Mouse (Mus musculus) megakaryocyte, embryonic 14.5 days (primary cell): Measurements from ENCODE around the gene Dcun1d3. TPM values are rescaled to one million over a fixed set of nuclear protein-coding genes. Genes with fewer than 3 reads are reported as not detected.

ENCODE experiments used
- H3K27me3 ChIP-seq: replicated peaks from 2 replicates; pipeline ENCODE3; 2012; ENCODE audit warnings: inconsistent platforms
- H3K36me3 ChIP-seq: replicated peaks from 2 replicates; pipeline ENCODE3; 2012; ENCODE audit warnings: low read length, inconsistent platforms, mixed read lengths
- H3K4me1 ChIP-seq: 2 replicates; pipeline ENCODE4 v1.6.1; 2012; ENCODE audit warnings: inconsistent platforms
- H3K4me3 ChIP-seq: replicated peaks from 2 replicates; pipeline ENCODE3; 2012; ENCODE audit warnings: moderate library complexity, mild to moderate bottlenecking, inconsistent platforms
- H3K9me3 ChIP-seq: 2 replicates; pipeline ENCODE4 v1.6.1; 2012; ENCODE audit warnings: inconsistent platforms
- FLI1 ChIP-seq: IDR thresholded peaks from 2 replicates; pipeline ENCODE4 v1.6.1; 2012; ENCODE audit warnings: low read length, inconsistent platforms, mixed read lengths
- GATA1 ChIP-seq: IDR thresholded peaks from 3 replicates; pipeline ENCODE4 v1.6.1; 2012; ENCODE audit warnings: mixed read lengths, low read length, inconsistent platforms, borderline replicate concordance
- polyA plus RNA-seq: library from polyadenylated mRNA; stranded (reverse); fragments of >175 nt; gene quantifications from 2 replicates; pipeline ENCODE4 v1.2.3, GENCODE M21; 2012; ENCODE audit warnings: low replicate concordance; ENCODE audit not compliant: insufficient read depth

Gene Dcun1d3
- polyA plus RNA-seq, 1 experiment, result 3.1 TPM

- H3K4me3 ChIP-seq, result no peak overlapping the region
- no peaks in the 10 kb centered on the region for H3K9me3 ChIP-seq
- TF ChIP-seq GATA1 (no peak), FLI1 (no peak)
- peaks cover 10% of the 10 kb centered on the region for H3K36me3 ChIP-seq
- H3K4me1 ChIP-seq, result peaks cover 12% of the 10 kb centered on the region
- H3K27me3 ChIP-seq, result no peaks in the 10 kb centered on the region
These were observed 20.2 kb downstream of the Dcun1d3 start for GRCm38 (mm10) chr7:119875776-119876440.

- H3K27me3 ChIP-seq, result no peaks in the 10 kb centered on the region
- no peak overlapping the region for H3K4me3 ChIP-seq
- H3K36me3 ChIP-seq, result peaks cover 7% of the 10 kb centered on the region
- H3K9me3 ChIP-seq, result no peaks in the 10 kb centered on the region
- H3K4me1 ChIP-seq, result peaks cover 6% of the 10 kb centered on the region; the same call in 1 of the 2 replicates
- no peak for TF ChIP-seq GATA1
- TF ChIP-seq FLI1, result no peak
These were observed 23.0 kb downstream of the Dcun1d3 start for GRCm38 (mm10) chr7:119873050-119873449.

- H3K9me3 ChIP-seq, result no peaks in the 10 kb centered on the region
- H3K36me3 ChIP-seq, result peaks cover 9% of the 10 kb centered on the region
- peaks cover 6% of the 10 kb centered on the region; the same call in 1 of the 2 replicates for H3K4me1 ChIP-seq
- H3K27me3 ChIP-seq, result no peaks in the 10 kb centered on the region
- TF ChIP-seq FLI1 (no peak), GATA1 (no peak)
- H3K4me3 ChIP-seq, result no peak overlapping the region
These were observed 23.9 kb downstream of the Dcun1d3 start for GRCm38 (mm10) chr7:119872204-119872603.

GRCm38 (mm10) chr7:119866136-119866535, 30.0 kb downstream of the Dcun1d3 start:
- TF ChIP-seq GATA1, result no peak
- no peak for TF ChIP-seq FLI1
- Histone ChIP-seq H3K36me3 (peaks cover 16% of the 10 kb centered on the region), H3K4me3 (no peak overlapping the region), H3K27me3 (no peaks in the 10 kb centered on the region), H3K4me1 (peaks cover 23% of the 10 kb centered on the region), H3K9me3 (no peaks in the 10 kb centered on the region)

GRCm38 (mm10) chr7:119864500-119864899, 31.6 kb downstream of the Dcun1d3 start:
- no peaks in the 10 kb centered on the region for H3K27me3 ChIP-seq
- no peaks in the 10 kb centered on the region for H3K9me3 ChIP-seq
- no peak overlapping the region for H3K4me3 ChIP-seq
- H3K36me3 ChIP-seq, result peaks cover 22% of the 10 kb centered on the region
- no peak for TF ChIP-seq FLI1
- TF ChIP-seq GATA1, result no peak
- H3K4me1 ChIP-seq, result peaks cover 36% of the 10 kb centered on the region

- H3K27me3 ChIP-seq, result no peaks in the 10 kb centered on the region
- H3K4me3 ChIP-seq, result no peak overlapping the region
- peaks cover 38% of the 10 kb centered on the region for H3K36me3 ChIP-seq
- peaks cover 38% of the 10 kb centered on the region for H3K4me1 ChIP-seq
- TF ChIP-seq GATA1 (no peak), FLI1 (no peak)
- H3K9me3 ChIP-seq, result no peaks in the 10 kb centered on the region
These were observed 33.9 kb downstream of the Dcun1d3 start for GRCm38 (mm10) chr7:119862167-119862566.

GRCm38 (mm10) chr7:119861335-119862091, 34.6 kb downstream of the Dcun1d3 start:
- TF ChIP-seq GATA1 (no peak), FLI1 (no peak)
- H3K4me1 ChIP-seq, result peaks cover 38% of the 10 kb centered on the region
- H3K9me3 ChIP-seq, result no peaks in the 10 kb centered on the region
- H3K36me3 ChIP-seq, result peaks cover 44% of the 10 kb centered on the region
- H3K27me3 ChIP-seq, result no peaks in the 10 kb centered on the region
- peak overlapping the region; percentile 56 for H3K4me3 ChIP-seq

GRCm38 (mm10) chr7:119860971-119861334, 35.1 kb downstream of the Dcun1d3 start:
- H3K27me3 ChIP-seq, result no peaks in the 10 kb centered on the region
- H3K36me3 ChIP-seq, result peaks cover 48% of the 10 kb centered on the region
- no peak for TF ChIP-seq FLI1
- no peak for TF ChIP-seq GATA1
- no peaks in the 10 kb centered on the region for H3K9me3 ChIP-seq
- H3K4me1 ChIP-seq, result peaks cover 38% of the 10 kb centered on the region
- no peak overlapping the region for H3K4me3 ChIP-seq

GRCm38 (mm10) chr7:119860554-119860953, 35.5 kb downstream of the Dcun1d3 start:
- TF ChIP-seq FLI1 (no peak), GATA1 (no peak)
- H3K4me1 ChIP-seq, result peaks cover 38% of the 10 kb centered on the region

GRCm38 (mm10) chr7:119860116-119860515, 36.0 kb downstream of the Dcun1d3 start:
- Histone ChIP-seq H3K4me1 (peaks cover 38% of the 10 kb centered on the region), H3K4me3 (no peak overlapping the region), H3K9me3 (no peaks in the 10 kb centered on the region), H3K36me3 (peaks cover 53% of the 10 kb centered on the region), H3K27me3 (no peaks in the 10 kb centered on the region)
- TF ChIP-seq GATA1 (no peak), FLI1 (no peak)

More at GRCm38 (mm10) chr7:119860554-119860953, 35.5 kb downstream of the Dcun1d3 start:
- no peaks in the 10 kb centered on the region for H3K27me3 ChIP-seq
- H3K4me3 ChIP-seq, result no peak overlapping the region
- no peaks in the 10 kb centered on the region for H3K9me3 ChIP-seq
- peaks cover 51% of the 10 kb centered on the region for H3K36me3 ChIP-seq
